Comparison of ENCODE assay signal across 23 mouse cellular contexts in genomic region chr11:35378802-35379201, GRCm38 (mm10).
DNase-seq lines count a peak whose midpoint lies in the region; ATAC-seq and TF ChIP-seq lines count a peak whose summit lies in the region.
"Had no signal": no experiment of that assay in that cellular context is flagged by ENCODE, and none has a peak within 500 bp of the region (broad histone marks: within the 10 kb centered on the region; RNA-seq: fewer than 3 reads in every experiment).

No protein-coding gene starts in this region.

- no peaks in the 10 kb centered on the region for H3K36me3 ChIP-seq in embryonic facial prominence, embryonic 12.5 days
- H3K36me3 ChIP-seq in embryonic facial prominence, embryonic 10.5 days (replicated peaks): no peaks in the 10 kb centered on the region
- H3K36me3 ChIP-seq in lung, embryonic 14.5 days (ENCODE audit: insufficient read depth): no peaks in the 10 kb centered on the region
- H3K36me3 ChIP-seq in lung, postnatal 0 days (ENCODE audit: insufficient read depth, low read length): no peaks in the 10 kb centered on the region
- no peaks in the 10 kb centered on the region for H3K36me3 ChIP-seq in limb, embryonic 11.5 days (ENCODE audit: control insufficient read depth, insufficient read depth, low read length)
- no peaks in the 10 kb centered on the region for H3K36me3 ChIP-seq in stomach, postnatal 0 days (ENCODE audit: control insufficient read depth, insufficient read depth, low read length)
- H3K36me3 ChIP-seq in heart, embryonic 11.5 days (ENCODE audit: control insufficient read depth, insufficient read depth, low read length): no peaks in the 10 kb centered on the region
- H3K36me3 ChIP-seq: G1E; heart, embryonic 12.5 days; hindbrain, embryonic 10.5 days had no signal

- H3K9ac ChIP-seq in embryonic facial prominence, embryonic 12.5 days: no peak overlapping the region
- H3K9ac ChIP-seq in lung, embryonic 14.5 days: no peak overlapping the region
- no peak overlapping the region for H3K9ac ChIP-seq in lung, postnatal 0 days (replicated peaks; ENCODE audit: low read depth)
- no peak overlapping the region for H3K9ac ChIP-seq in limb, embryonic 11.5 days (ENCODE audit: low read length)
- H3K9ac ChIP-seq in stomach, postnatal 0 days (ENCODE audit: low read length): no peak overlapping the region
- no peak overlapping the region for H3K9ac ChIP-seq in heart, embryonic 11.5 days (ENCODE audit: low read depth, low read length)
- H3K9ac ChIP-seq: forebrain, embryonic 13.5 days; heart, embryonic 12.5 days; hindbrain, embryonic 14.5 days had no signal

- H3K4me2 ChIP-seq in embryonic facial prominence, embryonic 12.5 days (replicated peaks): no peak overlapping the region
- H3K4me2 ChIP-seq in lung, embryonic 14.5 days: no peak overlapping the region
- H3K4me2 ChIP-seq in lung, postnatal 0 days (replicated peaks; ENCODE audit: low read depth, low read length): no peak overlapping the region
- no peak overlapping the region for H3K4me2 ChIP-seq in limb, embryonic 11.5 days (ENCODE audit: low read depth, severe bottlenecking)
- H3K4me2 ChIP-seq in stomach, postnatal 0 days (replicated peaks; ENCODE audit: low read depth): peak overlapping the region; percentile 41; the same call in 1 of the 2 replicates
- H3K4me2 ChIP-seq in heart, embryonic 11.5 days: no peak overlapping the region
- H3K4me2 ChIP-seq: forebrain, embryonic 13.5 days; heart, embryonic 12.5 days; hindbrain, embryonic 14.5 days had no signal

- H3K27ac ChIP-seq in embryonic facial prominence, embryonic 12.5 days: peak overlapping the region; percentile 32; the same call in 1 of the 2 replicates
- H3K27ac ChIP-seq in embryonic facial prominence, embryonic 10.5 days (replicated peaks): no peak overlapping the region; the same call in 1 of the 2 replicates
- no peak overlapping the region for H3K27ac ChIP-seq in lung, embryonic 14.5 days (ENCODE audit: low read depth)
- no peak overlapping the region for H3K27ac ChIP-seq in lung, postnatal 0 days (ENCODE audit: low read length)
- 0 out of 2 replicates have a peak overlapping the region, but pooled peaks have one; percentile 21 for H3K27ac ChIP-seq in limb, embryonic 11.5 days (replicated peaks; ENCODE audit: low read depth, low read length)
- H3K27ac ChIP-seq in stomach, postnatal 0 days (replicated peaks): no peak overlapping the region
- H3K27ac ChIP-seq in heart, embryonic 11.5 days (ENCODE audit: low read depth, low read length): no peak overlapping the region
- H3K27ac ChIP-seq: forebrain, embryonic 13.5 days; hindbrain, embryonic 10.5 days; hindbrain, embryonic 14.5 days had no signal

- no peak overlapping the region for H3K4me3 ChIP-seq in embryonic facial prominence, embryonic 12.5 days
- no peak overlapping the region for H3K4me3 ChIP-seq in embryonic facial prominence, embryonic 10.5 days
- no peak overlapping the region for H3K4me3 ChIP-seq in lung, embryonic 14.5 days (ENCODE audit: low read depth, low read length)
- no peak overlapping the region for H3K4me3 ChIP-seq in lung, postnatal 0 days (ENCODE audit: low read depth, low read length)
- no peak overlapping the region for H3K4me3 ChIP-seq in limb, embryonic 11.5 days (ENCODE audit: low read depth, low read length)
- H3K4me3 ChIP-seq in stomach, postnatal 0 days (ENCODE audit: low read depth, low read length): 0 out of 2 replicates have a peak overlapping the region, but pooled peaks have one; percentile 6
- no peak overlapping the region for H3K4me3 ChIP-seq in heart, embryonic 11.5 days (ENCODE audit: low read depth, low read length)
- H3K4me3 ChIP-seq: forebrain, embryonic 13.5 days; heart, embryonic 12.5 days; hindbrain, embryonic 10.5 days had no signal

- H3K4me1 ChIP-seq in embryonic facial prominence, embryonic 12.5 days: peaks cover 5% of the 10 kb centered on the region
- peaks cover 27% of the 10 kb centered on the region for H3K4me1 ChIP-seq in embryonic facial prominence, embryonic 10.5 days
- H3K4me1 ChIP-seq in lung, embryonic 14.5 days (ENCODE audit: insufficient read depth): no peaks in the 10 kb centered on the region
- no peaks in the 10 kb centered on the region for H3K4me1 ChIP-seq in lung, postnatal 0 days (ENCODE audit: insufficient read depth, low read depth, low read length)
- H3K4me1 ChIP-seq in limb, embryonic 11.5 days (ENCODE audit: control insufficient read depth, insufficient read depth, low read length): peaks cover 14% of the 10 kb centered on the region
- no peaks in the 10 kb centered on the region for H3K4me1 ChIP-seq in stomach, postnatal 0 days (replicated peaks; ENCODE audit: control insufficient read depth, insufficient read depth)
- H3K4me1 ChIP-seq in heart, embryonic 11.5 days (ENCODE audit: control insufficient read depth, insufficient read depth, low read length): no peaks in the 10 kb centered on the region
- H3K4me1 ChIP-seq: forebrain, embryonic 13.5 days; heart, embryonic 12.5 days had no signal

- no peak for TF ChIP-seq CTCF in lung, embryonic 14.5 days (IDR thresholded peaks at IDR 0.05; ENCODE audit: low read depth)
- no peak for TF ChIP-seq CTCF in lung, postnatal 0 days (IDR thresholded peaks at IDR 0.05)
- no peak for TF ChIP-seq CTCF in stomach, postnatal 0 days (IDR thresholded peaks at IDR 0.05; ENCODE audit: low read depth)

- no peak for TF ChIP-seq EP300 in lung, postnatal 0 days (IDR thresholded peaks at IDR 0.05)
- no peak for TF ChIP-seq EP300 in stomach, postnatal 0 days (optimal IDR thresholded peaks at IDR 0.05)

- DNase-seq in embryonic facial prominence, embryonic 10.5 days (ENCODE audit: low spot score): no peak
- no peak for DNase-seq in lung, embryonic 14.5 days
- no peak for DNase-seq in lung, postnatal 0 days (ENCODE audit: low spot score)
- no peak for DNase-seq in limb, embryonic 11.5 days (ENCODE audit: low spot score)
- DNase-seq in stomach, postnatal 0 days (ENCODE audit: low spot score): no peak
- DNase-seq in kidney, postnatal 36 days: no peak
- DNase-seq: adrenal gland, adult 2 months; adrenal gland, postnatal 25 days; B cell, adult 2 months; cerebellum, adult 18-20 months; cerebellum, adult 9-11 months; cerebellum, postnatal 36 days; gastrocnemius, postnatal 36 days; heart, adult 18-20 months had no signal

- H3K27me3 ChIP-seq in embryonic facial prominence, embryonic 12.5 days: no peaks in the 10 kb centered on the region
- no peaks in the 10 kb centered on the region for H3K27me3 ChIP-seq in embryonic facial prominence, embryonic 10.5 days (replicated peaks; ENCODE audit: low read depth, poor library complexity, severe bottlenecking)
- H3K27me3 ChIP-seq in lung, embryonic 14.5 days (ENCODE audit: insufficient read depth, low read length): no peaks in the 10 kb centered on the region
- no peaks in the 10 kb centered on the region for H3K27me3 ChIP-seq in lung, postnatal 0 days (replicated peaks; ENCODE audit: insufficient read depth, low read length)
- H3K27me3 ChIP-seq in limb, embryonic 11.5 days (ENCODE audit: control insufficient read depth, insufficient read depth, low read length): no peaks in the 10 kb centered on the region
- H3K27me3 ChIP-seq in stomach, postnatal 0 days (ENCODE audit: control insufficient read depth, insufficient read depth, low read length): no peaks in the 10 kb centered on the region
- H3K27me3 ChIP-seq in heart, embryonic 11.5 days (ENCODE audit: control insufficient read depth, insufficient read depth, low read length): no peaks in the 10 kb centered on the region
- H3K27me3 ChIP-seq: forebrain, embryonic 13.5 days; heart, embryonic 12.5 days had no signal

- ATAC-seq in embryonic facial prominence, embryonic 12.5 days (ENCODE audit: insufficient number of reproducible peaks, insufficient read depth, low FRiP score, low TSS enrichment): no peak
- ATAC-seq in lung, embryonic 14.5 days (ENCODE audit: insufficient read depth): 0 out of 2 replicates have a peak, but pooled peaks have one; percentile 35
- no peak for ATAC-seq in lung, postnatal 0 days
- ATAC-seq in limb, embryonic 11.5 days (ENCODE audit: insufficient number of reproducible peaks, low FRiP score, low TSS enrichment, low read depth): no peak
- no peak for ATAC-seq in stomach, postnatal 0 days (ENCODE audit: low FRiP score, low TSS enrichment)
- ATAC-seq in heart, embryonic 11.5 days (replicated peaks; ENCODE audit: insufficient number of reproducible peaks, low FRiP score, low TSS enrichment): no peak
- ATAC-seq: activated CD4-positive, CD25-positive, alpha-beta regulatory T cell, adult 4 months; CD4-positive, CD25-positive, alpha-beta regulatory T cell, adult 4 months; forebrain, embryonic 13.5 days had no signal

- H3K9me3 ChIP-seq in embryonic facial prominence, embryonic 12.5 days: no peaks in the 10 kb centered on the region
- H3K9me3 ChIP-seq in embryonic facial prominence, embryonic 10.5 days: no peaks in the 10 kb centered on the region
- H3K9me3 ChIP-seq in lung, embryonic 14.5 days (ENCODE audit: low read depth, low read length): no peaks in the 10 kb centered on the region
- H3K9me3 ChIP-seq in lung, postnatal 0 days (ENCODE audit: low read length): no peaks in the 10 kb centered on the region
- no peaks in the 10 kb centered on the region for H3K9me3 ChIP-seq in limb, embryonic 11.5 days (ENCODE audit: control insufficient read depth, low read length)
- no peaks in the 10 kb centered on the region for H3K9me3 ChIP-seq in stomach, postnatal 0 days (ENCODE audit: control insufficient read depth, low read length)
- no peaks in the 10 kb centered on the region for H3K9me3 ChIP-seq in heart, embryonic 11.5 days (replicated peaks; ENCODE audit: control insufficient read depth, low read length)
- H3K9me3 ChIP-seq: forebrain, embryonic 13.5 days; heart, embryonic 12.5 days; hindbrain, embryonic 10.5 days had no signal

- 78% methylated on average over 7 of the region's 7 CpGs for WGBS in embryonic facial prominence, embryonic 12.5 days
- WGBS in embryonic facial prominence, embryonic 10.5 days: 77% methylated on average over 7 of the region's 7 CpGs
- 74% methylated on average over 7 of the region's 7 CpGs for WGBS in lung, embryonic 14.5 days
- 73% methylated on average over 7 of the region's 7 CpGs for WGBS in lung, postnatal 0 days
- 67% methylated on average over 7 of the region's 7 CpGs for WGBS in limb, embryonic 11.5 days
- WGBS in stomach, postnatal 0 days: 74% methylated on average over 7 of the region's 7 CpGs
- WGBS in heart, embryonic 11.5 days (ENCODE audit: insufficient replicate concordance): 63% methylated on average over 7 of the region's 7 CpGs

Comparison
In these comparisons a context has a peak if more than half of its experiments do, and no peak if none do; other contexts are left out.
1. H3K27ac ChIP-seq: peak in embryonic facial prominence, embryonic 12.5 days (single experiment) and limb, embryonic 11.5 days (single experiment); none in embryonic facial prominence, embryonic 10.5 days (single experiment), lung, embryonic 14.5 days (single experiment), lung, postnatal 0 days (single experiment), stomach, postnatal 0 days (single experiment) and heart, embryonic 11.5 days (single experiment).